In genomic region chr6:125252285-125252684, GRCm38 (mm10) we compare ENCODE assay signal across 32 mouse cellular contexts. TPM values are rescaled to one million over a fixed set of nuclear protein-coding genes. Genes with fewer than 3 reads are reported as not detected.
DNase-seq lines count a peak whose midpoint lies in the region; ATAC-seq lines count a peak whose summit lies in the region.
"Had no signal": no experiment of that assay in that cellular context is flagged by ENCODE, and none has a peak within 500 bp of the region (broad histone marks: within the 10 kb centered on the region; RNA-seq: fewer than 3 reads in every experiment).

No protein-coding gene starts in this region.

- H3K9me3 ChIP-seq in intestine, embryonic 16.5 days (ENCODE audit: control insufficient read depth, low read length): no peaks in the 10 kb centered on the region
- H3K9me3 ChIP-seq: heart, embryonic 13.5 days; hindbrain, embryonic 15.5 days; kidney, embryonic 15.5 days; liver, embryonic 12.5 days had no signal

- H3K4me1 ChIP-seq in intestine, embryonic 16.5 days (ENCODE audit: control insufficient read depth, insufficient read depth, low read length): peaks cover 4% of the 10 kb centered on the region
- H3K4me1 ChIP-seq: heart, embryonic 13.5 days; hindbrain, embryonic 15.5 days; kidney, embryonic 15.5 days; liver, embryonic 12.5 days had no signal

- H3K36me3 ChIP-seq in macrophage (ENCODE audit: inconsistent target): 0 out of 2 replicates have a peak, but pooled peaks cover 3% of the 10 kb centered on the region
- no peaks in the 10 kb centered on the region for H3K36me3 ChIP-seq in intestine, embryonic 16.5 days (ENCODE audit: control insufficient read depth, insufficient read depth, low read length)
- H3K36me3 ChIP-seq: heart, embryonic 13.5 days; hindbrain, embryonic 10.5 days; hindbrain, embryonic 15.5 days; kidney, embryonic 15.5 days; liver, embryonic 12.5 days had no signal

- ATAC-seq in intestine, embryonic 16.5 days: no peak
- ATAC-seq: forebrain, embryonic 14.5 days; inflammation-experienced regulatory T-cells, adult 6 months; liver, embryonic 12.5 days had no signal

- no peaks in the 10 kb centered on the region for H3K27me3 ChIP-seq in intestine, embryonic 16.5 days (replicated peaks; ENCODE audit: control insufficient read depth, insufficient read depth, low read length)
- H3K27me3 ChIP-seq: heart, embryonic 13.5 days; hindbrain, embryonic 15.5 days; kidney, embryonic 15.5 days; liver, embryonic 12.5 days had no signal

- no peak overlapping the region for H3K9ac ChIP-seq in intestine, embryonic 16.5 days (ENCODE audit: low read depth, low read length)
- H3K9ac ChIP-seq: heart, embryonic 13.5 days; hindbrain, embryonic 15.5 days; kidney, embryonic 15.5 days; liver, embryonic 12.5 days had no signal

- 24% methylated on average over 3 of the region's 3 CpGs for WGBS in macrophage (ENCODE audit: missing documents)
- WGBS in intestine, embryonic 16.5 days: 80% methylated on average over 3 of the region's 3 CpGs

- peak; percentile 26 for DNase-seq in layer of hippocampus, adult 11-12 months (ENCODE audit: low spot score)
- DNase-seq in layer of hippocampus, adult 8-10 months (ENCODE audit: low spot score in 2 of 2): no peak
- DNase-seq in lung, postnatal 36 days: peak; percentile 49
- no peak for DNase-seq in lung, postnatal 25 days (ENCODE audit: low spot score)
- no peak for DNase-seq in MN1 (ENCODE audit: low spot score)
- DNase-seq: adrenal gland, postnatal 36 days; cerebellum, adult 8-10 months; cerebellum, postnatal 25 days; gastrocnemius, postnatal 25 days; heart, adult 2 months; heart, postnatal 10 days; kidney, adult 18-20 months; kidney, postnatal 25 days; lung, postnatal 14 days; midbrain, embryonic 14.5 days; right cerebral cortex, postnatal 25 days; spleen, adult 18-20 months; thymus, postnatal 4 days had no signal

- no peak overlapping the region for H3K4me3 ChIP-seq in macrophage (ENCODE audit: inconsistent target)
- H3K4me3 ChIP-seq in intestine, embryonic 16.5 days (ENCODE audit: low read length): no peak overlapping the region
- H3K4me3 ChIP-seq: heart, adult 2 months; heart, embryonic 13.5 days; hindbrain, embryonic 10.5 days; hindbrain, embryonic 15.5 days; kidney, embryonic 15.5 days; layer of hippocampus, adult 2 months; liver, embryonic 12.5 days had no signal

- no peak overlapping the region for H3K4me2 ChIP-seq in intestine, embryonic 16.5 days (ENCODE audit: low read depth, low read length)
- H3K4me2 ChIP-seq: heart, embryonic 13.5 days; hindbrain, embryonic 15.5 days; kidney, embryonic 15.5 days; liver, embryonic 12.5 days had no signal

- H3K27ac ChIP-seq in macrophage: peak overlapping the region; percentile 93
- no peak overlapping the region for H3K27ac ChIP-seq in intestine, embryonic 16.5 days (ENCODE audit: low read length)
- H3K27ac ChIP-seq: heart, adult 2 months; heart, embryonic 13.5 days; hindbrain, embryonic 10.5 days; hindbrain, embryonic 15.5 days; kidney, embryonic 15.5 days; layer of hippocampus, adult 2 months; liver, embryonic 12.5 days had no signal

- H3K79me2 ChIP-seq in macrophage (ENCODE audit: inconsistent target): peaks cover 10% of the 10 kb centered on the region

RNA-seq across cellular contexts. Expression of gene Cd27, which starts 15.5 kb away (rescaled TPM):
- not detected for total RNA-seq in layer of hippocampus, adult 8-10 months (2022)
- total RNA-seq in macrophage (2018; cell fraction: chromatin; rRNA removed): not detected
- not detected for total RNA-seq in macrophage (2018; cell fraction: cytosol; rRNA removed)
- total RNA-seq in macrophage (2018; cell fraction: nucleus; rRNA removed): not detected
- polyA plus RNA-seq in macrophage (2018): not detected in 3 replicates
- polyA plus RNA-seq in intestine, embryonic 16.5 days (2015; fragmentation: Nextera tagmentation; extraction: Ambion mirVana): 2.0 and 2.3 TPM in 2 replicates
- total RNA-seq: layer of hippocampus, adult 2 months; left cerebral cortex, postnatal 10 days had no signal

RNA-seq across cellular contexts. Expression of gene Tapbpl, which starts 20.6 kb away (rescaled TPM):
- 1 to 10 TPM; 4.0 to 6.8 (median 5.0) TPM for total RNA-seq in layer of hippocampus, adult 8-10 months (2022)
- total RNA-seq in macrophage (2018; cell fraction: chromatin; rRNA removed): 10 to 100 TPM in 14 of 26 experiments, 1 to 10 TPM in 12; 3.1 to 21.5 (median 10.5) TPM
- 10 to 100 TPM; 14.4 to 67.4 (median 32.1) TPM for total RNA-seq in macrophage (2018; cell fraction: cytosol; rRNA removed)
- 10 to 100 TPM in 25 of 26 experiments, 1 to 10 TPM in 1; 7.9 to 53.9 (median 24.3) TPM for total RNA-seq in macrophage (2018; cell fraction: nucleus; rRNA removed)
- 11.1 to 31.4 TPM (median 11.5 TPM) in 3 replicates for polyA plus RNA-seq in macrophage (2018)
- polyA plus RNA-seq in intestine, embryonic 16.5 days (2015; fragmentation: Nextera tagmentation; extraction: Ambion mirVana): 13.3 and 14.4 TPM in 2 replicates

RNA-seq across cellular contexts. Expression of gene Tuba3a, which starts 33.6 kb away (rescaled TPM):
- under 1 TPM in 2 of 4 experiments, not detected in 2; 0.20 to 0.31 TPM for total RNA-seq in layer of hippocampus, adult 8-10 months (2022)
- not detected for total RNA-seq in macrophage (2018; cell fraction: chromatin; rRNA removed)
- not detected for total RNA-seq in macrophage (2018; cell fraction: cytosol; rRNA removed)
- total RNA-seq in macrophage (2018; cell fraction: nucleus; rRNA removed): not detected
- polyA plus RNA-seq in macrophage (2018): not detected in 3 replicates
- polyA plus RNA-seq in intestine, embryonic 16.5 days (2015; fragmentation: Nextera tagmentation; extraction: Ambion mirVana): 0.09 and 0.17 TPM in 2 replicates
- total RNA-seq: adrenal gland, adult 18-20 months; adrenal gland, postnatal 36 days; gastrocnemius, adult 18-20 months; gastrocnemius, postnatal 25 days; heart, adult 2 months; heart, postnatal 10 days; layer of hippocampus, adult 2 months; left cerebral cortex, postnatal 10 days had no signal
- polyA plus RNA-seq: embryonic facial prominence, embryonic 11.5 days; hindbrain, embryonic 10.5 days; hindbrain, embryonic 15.5 days; liver, embryonic 12.5 days; midbrain, embryonic 14.5 days had no signal

RNA-seq across cellular contexts. Expression of gene Vamp1, which starts 36.9 kb away (rescaled TPM):
- total RNA-seq in layer of hippocampus, adult 8-10 months (2022): 100 to 1,000 TPM in 1 of 4 experiments, 10 to 100 TPM in 3; 80.8 to 101 (median 90.5) TPM
- total RNA-seq in macrophage (2018; cell fraction: chromatin; rRNA removed): 10 to 100 TPM in 25 of 26 experiments, 1 to 10 TPM in 1; 8.7 to 78.4 (median 34.0) TPM
- total RNA-seq in macrophage (2018; cell fraction: cytosol; rRNA removed): 1 to 10 TPM; 2.9 to 8.4 (median 5.3) TPM
- 10 to 100 TPM in 24 of 26 experiments, 1 to 10 TPM in 2; 8.6 to 60.6 (median 23.2) TPM for total RNA-seq in macrophage (2018; cell fraction: nucleus; rRNA removed)
- 4.9 to 8.4 TPM (median 6.3 TPM) in 3 replicates for polyA plus RNA-seq in macrophage (2018)
- polyA plus RNA-seq in intestine, embryonic 16.5 days (2015; fragmentation: Nextera tagmentation; extraction: Ambion mirVana): 5.0 and 5.9 TPM in 2 replicates

Comparison
In these comparisons a context has a peak if more than half of its experiments do, and no peak if none do; other contexts are left out.
1. DNase-seq: peak in layer of hippocampus, adult 11-12 months (single experiment) and lung, postnatal 36 days (single experiment); none in layer of hippocampus, adult 8-10 months (0 of 2), lung, postnatal 25 days (single experiment) and MN1 (single experiment).